Mouse (Mus musculus) left cerebral cortex, adult 18-20 months (tissue): ENCODE measurements at regions not wholly inside any gene's neighbourhood (a gene's known extent, or its start where the extent isn't known, plus 50 kb on each side); places are given as distances from the start of the nearest gene placed in this dataset.

Experiments used
- DNase-seq, 2 experiments: peaks; one replicate each; pipeline ENCODE4 v3.0.0; 2021 to 2022; ENCODE audit warnings: low spot score in 2 of 2, mixed read lengths in 1 of 2

- DNase-seq: peak in 1 of 2 experiments; percentile 4
Measured at GRCm38 (mm10) chrX:61482725-61483124, 226.6 kb upstream of the Ldoc1 start.
